ENCODE assay signal across 17 mouse cellular contexts in genomic region chr12:111446745-111447144, GRCm38 (mm10). TPM values are rescaled to one million over a fixed set of nuclear protein-coding genes. Genes with fewer than 3 reads are reported as not detected.
DNase-seq lines count a peak whose midpoint lies in the region; ATAC-seq and TF ChIP-seq lines count a peak whose summit lies in the region.
"Had no signal": no experiment of that assay in that cellular context is flagged by ENCODE, and none has a peak within 500 bp of the region (broad histone marks: within the 10 kb centered on the region; RNA-seq: fewer than 3 reads in every experiment).

No protein-coding gene starts in this region.

- H3K27ac ChIP-seq in embryonic facial prominence, embryonic 10.5 days (replicated peaks), result no peak overlapping the region
- H3K27ac ChIP-seq in kidney, postnatal 0 days, result no peak overlapping the region; the same call in 1 of the 2 replicates
- H3K27ac ChIP-seq in liver, embryonic 16.5 days (ENCODE audit: low read length), result no peak overlapping the region
- H3K27ac ChIP-seq: forebrain, embryonic 15.5 days; hindbrain, embryonic 13.5 days; intestine, embryonic 15.5 days; limb, embryonic 13.5 days; stomach, postnatal 0 days had no signal

- peaks cover 100% of the 10 kb centered on the region for H3K27me3 ChIP-seq in embryonic facial prominence, embryonic 10.5 days (replicated peaks; ENCODE audit: low read depth, poor library complexity, severe bottlenecking)
- 0 out of 2 replicates have a peak, but pooled peaks cover 6% of the 10 kb centered on the region for H3K27me3 ChIP-seq in kidney, postnatal 0 days (ENCODE audit: insufficient read depth, low read length)
- H3K27me3 ChIP-seq in liver, embryonic 16.5 days (ENCODE audit: control insufficient read depth, insufficient read depth, low read depth, low read length), result no peaks in the 10 kb centered on the region

- no peak overlapping the region for H3K4me3 ChIP-seq in embryonic facial prominence, embryonic 10.5 days
- H3K4me3 ChIP-seq in kidney, postnatal 0 days (replicated peaks; ENCODE audit: low read depth, low read length), result no peak overlapping the region
- H3K4me3 ChIP-seq in liver, embryonic 16.5 days (ENCODE audit: low read depth, low read length), result no peak overlapping the region
- H3K4me3 ChIP-seq: forebrain, embryonic 15.5 days; intestine, embryonic 15.5 days had no signal

- no peaks in the 10 kb centered on the region for H3K9me3 ChIP-seq in embryonic facial prominence, embryonic 10.5 days
- H3K9me3 ChIP-seq in kidney, postnatal 0 days (replicated peaks; ENCODE audit: low read length), result no peaks in the 10 kb centered on the region
- H3K9me3 ChIP-seq in liver, embryonic 16.5 days (replicated peaks; ENCODE audit: control insufficient read depth, low read length), result no peaks in the 10 kb centered on the region
- H3K9me3 ChIP-seq: forebrain, embryonic 15.5 days; hindbrain, embryonic 13.5 days; intestine, embryonic 15.5 days; limb, embryonic 13.5 days had no signal

- peak; percentile 32 for DNase-seq in kidney, adult 18-20 months
- DNase-seq in kidney, adult 9 months, result no peak
- peak; percentile 25 for DNase-seq in embryonic facial prominence, embryonic 10.5 days (ENCODE audit: low spot score)
- no peak for DNase-seq in kidney, postnatal 0 days (ENCODE audit: low spot score)
- no peak for DNase-seq in retina, embryonic 14.5 days (ENCODE audit: low spot score)
- no peak for DNase-seq in neural tube, embryonic 10.5 days (ENCODE audit: extremely low spot score, low spot score)
- DNase-seq: cerebellum, postnatal 10 days; embryo, embryonic 11 days; right cerebral cortex, postnatal 14 days had no signal

- ATAC-seq in kidney, postnatal 0 days (replicated peaks; ENCODE audit: low FRiP score, low read depth), result no peak
- ATAC-seq in liver, embryonic 16.5 days (ENCODE audit: low read depth), result no peak
- ATAC-seq: forebrain, embryonic 15.5 days; intestine, embryonic 15.5 days; midbrain, embryonic 16.5 days had no signal

- H3K4me1 ChIP-seq in embryonic facial prominence, embryonic 10.5 days, result peaks cover 89% of the 10 kb centered on the region
- peaks cover 63% of the 10 kb centered on the region for H3K4me1 ChIP-seq in kidney, postnatal 0 days (replicated peaks; ENCODE audit: insufficient read depth, low read length)
- peaks cover 45% of the 10 kb centered on the region for H3K4me1 ChIP-seq in liver, embryonic 16.5 days (ENCODE audit: control insufficient read depth, low read depth, low read length)

- no peak overlapping the region for H3K9ac ChIP-seq in kidney, postnatal 0 days (ENCODE audit: low read depth, low read length)
- H3K9ac ChIP-seq in liver, embryonic 16.5 days (ENCODE audit: low read depth, low read length), result no peak overlapping the region
- H3K9ac ChIP-seq: forebrain, embryonic 15.5 days; hindbrain, embryonic 13.5 days; intestine, embryonic 15.5 days; limb, embryonic 13.5 days had no signal

- TF ChIP-seq CTCF in kidney, postnatal 0 days (IDR thresholded peaks at IDR 0.05; ENCODE audit: low read depth), result no peak

- no peaks in the 10 kb centered on the region for H3K36me3 ChIP-seq in embryonic facial prominence, embryonic 10.5 days (replicated peaks)
- H3K36me3 ChIP-seq in kidney, postnatal 0 days (ENCODE audit: insufficient read depth, low read length), result peaks cover 10% of the 10 kb centered on the region
- H3K36me3 ChIP-seq in liver, embryonic 16.5 days (ENCODE audit: control insufficient read depth, insufficient read depth), result peaks cover 72% of the 10 kb centered on the region
- H3K36me3 ChIP-seq: forebrain, embryonic 15.5 days; hindbrain, embryonic 13.5 days; intestine, embryonic 15.5 days; limb, embryonic 13.5 days had no signal

- H3K4me2 ChIP-seq in kidney, postnatal 0 days (ENCODE audit: low read length), result peak overlapping the region; percentile 77; the same call in 1 of the 2 replicates
- H3K4me2 ChIP-seq in liver, embryonic 16.5 days (ENCODE audit: low read depth, low read length), result peak overlapping the region; percentile 91
- H3K4me2 ChIP-seq: forebrain, embryonic 15.5 days had no signal

- 22% methylated on average over 5 of the region's 5 CpGs for WGBS in embryonic facial prominence, embryonic 10.5 days
- 41% methylated on average over 5 of the region's 5 CpGs for WGBS in kidney, postnatal 0 days
- 78% methylated on average over 5 of the region's 5 CpGs for WGBS in liver, embryonic 16.5 days (ENCODE audit: insufficient replicate concordance)

RNA-seq across cellular contexts. Expression of gene Tnfaip2, which starts 4.5 kb away (rescaled TPM):
- 3.9 and 4.0 TPM in 2 replicates for polyA plus RNA-seq in embryonic facial prominence, embryonic 10.5 days (2016; fragmentation: Nextera tagmentation; extraction: Ambion mirVana)
- polyA plus RNA-seq in kidney, postnatal 0 days (2015; fragmentation: Nextera tagmentation; extraction: Ambion mirVana), result 34.8 and 46.7 TPM in 2 replicates
- 71.9 and 77.2 TPM in 2 replicates for polyA plus RNA-seq in liver, embryonic 16.5 days (2015; fragmentation: Nextera tagmentation; extraction: Ambion mirVana)

RNA-seq across cellular contexts. Expression of gene Exoc3l4, which starts 29.9 kb away (rescaled TPM):
- polyA plus RNA-seq in embryonic facial prominence, embryonic 10.5 days (2016; fragmentation: Nextera tagmentation; extraction: Ambion mirVana), result 5.7 and 7.0 TPM in 2 replicates
- polyA plus RNA-seq in kidney, postnatal 0 days (2015; fragmentation: Nextera tagmentation; extraction: Ambion mirVana), result 25.4 and 25.9 TPM in 2 replicates
- polyA plus RNA-seq in liver, embryonic 16.5 days (2015; fragmentation: Nextera tagmentation; extraction: Ambion mirVana), result 23.4 and 28.5 TPM in 2 replicates

RNA-seq across cellular contexts. Expression of gene Gm266, which starts 38.9 kb away (rescaled TPM):
- polyA plus RNA-seq in embryonic facial prominence, embryonic 10.5 days (2016; fragmentation: Nextera tagmentation; extraction: Ambion mirVana), result 15.7 and 19.8 TPM in 2 replicates
- 97.1 and 109 TPM in 2 replicates for polyA plus RNA-seq in kidney, postnatal 0 days (2015; fragmentation: Nextera tagmentation; extraction: Ambion mirVana)
- 0.46 and 0.52 TPM in 2 replicates for polyA plus RNA-seq in liver, embryonic 16.5 days (2015; fragmentation: Nextera tagmentation; extraction: Ambion mirVana)

RNA-seq across cellular contexts. Expression of gene Lbhd2, which starts 40.1 kb away (rescaled TPM):
- polyA plus RNA-seq in embryonic facial prominence, embryonic 10.5 days (2016; fragmentation: Nextera tagmentation; extraction: Ambion mirVana), result not detected in 2 replicates
- polyA plus RNA-seq in kidney, postnatal 0 days (2015; fragmentation: Nextera tagmentation; extraction: Ambion mirVana), result 12.6 and 14.3 TPM in 2 replicates
- not detected in 2 replicates for polyA plus RNA-seq in liver, embryonic 16.5 days (2015; fragmentation: Nextera tagmentation; extraction: Ambion mirVana)
- polyA plus RNA-seq: neural tube, embryonic 11.5 days had no signal

Comparison
In these comparisons a context has a peak if more than half of its experiments do, and no peak if none do; other contexts are left out.
1. DNase-seq: peak in kidney, adult 18-20 months (single experiment) and embryonic facial prominence, embryonic 10.5 days (single experiment); none in kidney, adult 9 months (single experiment), kidney, postnatal 0 days (single experiment), retina, embryonic 14.5 days (single experiment) and neural tube, embryonic 10.5 days (single experiment).
2. RNA of gene Gm266, which starts 38.9 kb away (polyA plus RNA-seq): 97.1 to 109 TPM in kidney, postnatal 0 days and 15.7 to 19.8 TPM in embryonic facial prominence, embryonic 10.5 days; 0.46 to 0.52 TPM in liver, embryonic 16.5 days; every median in the first group is over 10 times any median in the second.